Mouse (Mus musculus): ENCODE data around the gene Phf6. TPM values are rescaled to one million over a fixed set of nuclear protein-coding genes. Genes with fewer than 3 reads are reported as not detected.

The Phf6 gene
- total RNA-seq (2023) = 10 to 100 TPM; 12.4 to 12.6 TPM

GRCm38 (mm10) chrX:52911587-52912371, at the start of gene Phf6:
Phf6 (plus strand) TSS chrX:52912266.

GRCm38 (mm10) chrX:52987905-52988783, 76.1 kb downstream of the Phf6 start, which contains the start of gene Hprt:
Hprt (plus strand) TSS chrX:52988137.

Other genes starting within 250 kb of the Phf6 start
- gene Ccdc160, start 121.1 kb upstream of the Phf6 start, total RNA-seq (2023) = not detected
- gene Hprt, start 75.9 kb downstream of the Phf6 start, total RNA-seq (2023) = 10 to 100 TPM; 57.4 to 69.6 TPM